Mouse (Mus musculus): ENCODE measurements around the gene Lrmda. TPM values are rescaled to one million over a fixed set of nuclear protein-coding genes. Genes with fewer than 3 reads are reported as not detected.

Lrmda gene
- 0.42 TPM in 1 of 2 replicates, not detected in the other for polyA plus RNA-seq (2014; fragmentation: Nextera tagmentation; extraction: Ambion mirVana)

GRCm38 (mm10) chr14:22019252-22019948 lies at the start of gene Lrmda:
Lrmda (plus strand) TSS chr14:22019712.
- H3K4me2 ChIP-seq (ENCODE audit: low read length), result peak within 1 kb of the TSS; percentile 66
- H3K36me3 ChIP-seq (ENCODE audit: control insufficient read depth, insufficient read depth, low read length), result no peaks in the 10 kb centered on the region
- ATAC-seq (ENCODE audit: low FRiP score, low TSS enrichment), result no peak
- no peaks in the 10 kb centered on the region for H3K9me3 ChIP-seq (ENCODE audit: control insufficient read depth, low read length)
- WGBS, result 4% methylated on average over 33 of the region's 33 CpGs
- no peaks in the 10 kb centered on the region; the same call in 1 of the 2 replicates for H3K27me3 ChIP-seq (ENCODE audit: control insufficient read depth, insufficient read depth, low read length)
- no peak within 1 kb of the TSS for H3K27ac ChIP-seq (replicated peaks; ENCODE audit: low read depth, low read length)
- peak within 1 kb of the TSS; percentile 31 for H3K4me3 ChIP-seq (replicated peaks; ENCODE audit: low read depth, low read length)
- H3K4me1 ChIP-seq (ENCODE audit: control insufficient read depth, insufficient read depth, low read length), result peaks cover 7% of the 10 kb centered on the region
- peak within 1 kb of the TSS; percentile 37; the same call in 1 of the 2 replicates for H3K9ac ChIP-seq (replicated peaks; ENCODE audit: low read length)
- peak; percentile 69 for DNase-seq

GRCm38 (mm10) chr14:21981462-21981861 lies 38.0 kb upstream of the Lrmda start:
- Histone ChIP-seq H3K9me3 (ENCODE audit: control insufficient read depth, low read length) (no peaks in the 10 kb centered on the region), H3K4me1 (ENCODE audit: control insufficient read depth, insufficient read depth, low read length) (peaks cover 27% of the 10 kb centered on the region), H3K9ac (replicated peaks; ENCODE audit: low read length) (no peak overlapping the region), H3K4me3 (replicated peaks; ENCODE audit: low read depth, low read length) (0 out of 2 replicates have a peak overlapping the region, but pooled peaks have one; percentile 5), H3K36me3 (ENCODE audit: control insufficient read depth, insufficient read depth, low read length) (peaks cover 8% of the 10 kb centered on the region; the same call in 1 of the 2 replicates), H3K4me2 (ENCODE audit: low read length) (peak overlapping the region; percentile 88), H3K27ac (replicated peaks; ENCODE audit: low read depth, low read length) (0 out of 2 replicates have a peak overlapping the region, but pooled peaks have one; percentile 13), H3K27me3 (ENCODE audit: control insufficient read depth, insufficient read depth, low read length) (peaks cover 18% of the 10 kb centered on the region)
- ATAC-seq (ENCODE audit: low FRiP score, low TSS enrichment) (peak; percentile 67; the same call in 1 of the 2 replicates), DNase-seq (peak; percentile 88)
- under 1% methylated on average over 22 of the region's 22 CpGs for WGBS

- Histone ChIP-seq H3K4me2 (ENCODE audit: low read length) (peak overlapping the region; percentile 88), H3K4me3 (replicated peaks; ENCODE audit: low read depth, low read length) (peak overlapping the region; percentile 36), H3K9ac (replicated peaks; ENCODE audit: low read length) (peak overlapping the region; percentile 55), H3K27me3 (ENCODE audit: control insufficient read depth, insufficient read depth, low read length) (peaks cover 18% of the 10 kb centered on the region), H3K9me3 (ENCODE audit: control insufficient read depth, low read length) (no peaks in the 10 kb centered on the region), H3K4me1 (ENCODE audit: control insufficient read depth, insufficient read depth, low read length) (peaks cover 30% of the 10 kb centered on the region), H3K27ac (replicated peaks; ENCODE audit: low read depth, low read length) (peak overlapping the region; percentile 64; the same call in 1 of the 2 replicates), H3K36me3 (ENCODE audit: control insufficient read depth, insufficient read depth, low read length) (peaks cover 8% of the 10 kb centered on the region; the same call in 1 of the 2 replicates)
- no peak for ATAC-seq (ENCODE audit: low FRiP score, low TSS enrichment)
- 12% methylated on average over 14 of the region's 14 CpGs for WGBS
- peak; percentile 31 for DNase-seq
Observed at GRCm38 (mm10) chr14:21982096-21982591, 37.4 kb upstream of the Lrmda start.

- peaks cover 31% of the 10 kb centered on the region for H3K4me1 ChIP-seq (ENCODE audit: control insufficient read depth, insufficient read depth, low read length)
- H3K4me2 ChIP-seq (ENCODE audit: low read length), result peak overlapping the region; percentile 88
- H3K9me3 ChIP-seq (ENCODE audit: control insufficient read depth, low read length), result no peaks in the 10 kb centered on the region
- peaks cover 18% of the 10 kb centered on the region for H3K27me3 ChIP-seq (ENCODE audit: control insufficient read depth, insufficient read depth, low read length)
- H3K9ac ChIP-seq (replicated peaks; ENCODE audit: low read length), result peak overlapping the region; percentile 55
- H3K4me3 ChIP-seq (replicated peaks; ENCODE audit: low read depth, low read length), result peak overlapping the region; percentile 36
- H3K27ac ChIP-seq (replicated peaks; ENCODE audit: low read depth, low read length), result peak overlapping the region; percentile 64
- peaks cover 8% of the 10 kb centered on the region; the same call in 1 of the 2 replicates for H3K36me3 ChIP-seq (ENCODE audit: control insufficient read depth, insufficient read depth, low read length)
- 2% methylated on average over 38 of the region's 38 CpGs for WGBS
- ATAC-seq (ENCODE audit: low FRiP score, low TSS enrichment), result no peak
- peak; percentile 67 for DNase-seq
Observed at GRCm38 (mm10) chr14:21982592-21983310, 36.8 kb upstream of the Lrmda start.

- 3% methylated on average over 22 of the region's 22 CpGs for WGBS
- ATAC-seq (ENCODE audit: low FRiP score, low TSS enrichment) (no peak), DNase-seq (peak; percentile 67)
- H3K27me3 ChIP-seq (ENCODE audit: control insufficient read depth, insufficient read depth, low read length), result peaks cover 18% of the 10 kb centered on the region
- H3K9me3 ChIP-seq (ENCODE audit: control insufficient read depth, low read length), result no peaks in the 10 kb centered on the region
- H3K4me3 ChIP-seq (replicated peaks; ENCODE audit: low read depth, low read length), result peak overlapping the region; percentile 36
- H3K27ac ChIP-seq (replicated peaks; ENCODE audit: low read depth, low read length), result peak overlapping the region; percentile 64
- peak overlapping the region; percentile 55 for H3K9ac ChIP-seq (replicated peaks; ENCODE audit: low read length)
- peaks cover 31% of the 10 kb centered on the region for H3K4me1 ChIP-seq (ENCODE audit: control insufficient read depth, insufficient read depth, low read length)
- peak overlapping the region; percentile 88 for H3K4me2 ChIP-seq (ENCODE audit: low read length)
- H3K36me3 ChIP-seq (ENCODE audit: control insufficient read depth, insufficient read depth, low read length), result peaks cover 8% of the 10 kb centered on the region; the same call in 1 of the 2 replicates
Observed at GRCm38 (mm10) chr14:21983311-21983949, 36.1 kb upstream of the Lrmda start.

- 3% methylated on average over 18 of the region's 18 CpGs for WGBS
- H3K4me3 ChIP-seq (replicated peaks; ENCODE audit: low read depth, low read length), result peak overlapping the region; percentile 77
- no peak overlapping the region for H3K27ac ChIP-seq (replicated peaks; ENCODE audit: low read depth, low read length)
- H3K4me2 ChIP-seq (ENCODE audit: low read length), result peak overlapping the region; percentile 88
- peaks cover 37% of the 10 kb centered on the region for H3K4me1 ChIP-seq (ENCODE audit: control insufficient read depth, insufficient read depth, low read length)
- H3K9ac ChIP-seq (replicated peaks; ENCODE audit: low read length), result peak overlapping the region; percentile 78
- ATAC-seq (ENCODE audit: low FRiP score, low TSS enrichment), result no peak
- DNase-seq, result peak; percentile 59
- H3K36me3 ChIP-seq (ENCODE audit: control insufficient read depth, insufficient read depth, low read length), result peaks cover 8% of the 10 kb centered on the region; the same call in 1 of the 2 replicates
- peaks cover 18% of the 10 kb centered on the region for H3K27me3 ChIP-seq (ENCODE audit: control insufficient read depth, insufficient read depth, low read length)
- no peaks in the 10 kb centered on the region for H3K9me3 ChIP-seq (ENCODE audit: control insufficient read depth, low read length)
Observed at GRCm38 (mm10) chr14:21983950-21984730, 35.4 kb upstream of the Lrmda start.

- Histone ChIP-seq H3K4me1 (ENCODE audit: control insufficient read depth, insufficient read depth, low read length) (peaks cover 38% of the 10 kb centered on the region), H3K27ac (replicated peaks; ENCODE audit: low read depth, low read length) (peak overlapping the region; percentile 91), H3K9ac (replicated peaks; ENCODE audit: low read length) (peak overlapping the region; percentile 78), H3K27me3 (ENCODE audit: control insufficient read depth, insufficient read depth, low read length) (peaks cover 17% of the 10 kb centered on the region), H3K4me2 (ENCODE audit: low read length) (peak overlapping the region; percentile 88), H3K4me3 (replicated peaks; ENCODE audit: low read depth, low read length) (peak overlapping the region; percentile 77), H3K9me3 (ENCODE audit: control insufficient read depth, low read length) (no peaks in the 10 kb centered on the region), H3K36me3 (ENCODE audit: control insufficient read depth, insufficient read depth, low read length) (peaks cover 8% of the 10 kb centered on the region; the same call in 1 of the 2 replicates)
- 1% methylated on average over 49 of the region's 49 CpGs for WGBS
- no peak for ATAC-seq (ENCODE audit: low FRiP score, low TSS enrichment)
- peak; percentile 64 for DNase-seq
Observed at GRCm38 (mm10) chr14:21984757-21985425, 34.6 kb upstream of the Lrmda start.

Measured in midbrain, embryonic 14.5 days (tissue).